Mouse (Mus musculus) spleen, postnatal 36 days (tissue): Measurements from ENCODE around the gene Micu1.

Experiments used
- DNase-seq, 2 experiments: peaks; one replicate each; pipeline ENCODE4 v3.0.0; 2022; ENCODE audit warnings: low spot score in 2 of 2, mixed read lengths in 1 of 2

The Micu1 gene

GRCm38 (mm10) chr10:59809991-59810574 is 107.8 kb downstream of the Micu1 start:
- DNase-seq, result no peak

GRCm38 (mm10) chr10:59812939-59813338 is 110.7 kb downstream of the Micu1 start:
- no peak for DNase-seq

- no peak for DNase-seq
These were observed 111.5 kb downstream of the Micu1 start for GRCm38 (mm10) chr10:59813759-59814158.

- DNase-seq, result peak in 1 of 2 experiments; percentile 12
These were observed 112.4 kb downstream of the Micu1 start for GRCm38 (mm10) chr10:59814505-59815155.

GRCm38 (mm10) chr10:59816569-59816968 is 114.3 kb downstream of the Micu1 start:
- DNase-seq, result no peak

- no peak for DNase-seq
These were observed 115.3 kb downstream of the Micu1 start for GRCm38 (mm10) chr10:59817528-59817927.

GRCm38 (mm10) chr10:59817991-59818390 is 115.7 kb downstream of the Micu1 start:
- DNase-seq, result no peak

GRCm38 (mm10) chr10:59819146-59819545 is 116.9 kb downstream of the Micu1 start:
- no peak for DNase-seq

GRCm38 (mm10) chr10:59820886-59821285 is 118.6 kb downstream of the Micu1 start:
- DNase-seq, result no peak

GRCm38 (mm10) chr10:59821334-59822066 is 119.2 kb downstream of the Micu1 start:
- no peak for DNase-seq

- DNase-seq, result no peak
These were observed 120.6 kb downstream of the Micu1 start for GRCm38 (mm10) chr10:59822857-59823256.

- no peak for DNase-seq
These were observed 123.0 kb downstream of the Micu1 start for GRCm38 (mm10) chr10:59825137-59825812.

GRCm38 (mm10) chr10:59829886-59830285 is 127.6 kb downstream of the Micu1 start:
- no peak for DNase-seq

GRCm38 (mm10) chr10:59831950-59832349 is 129.7 kb downstream of the Micu1 start:
- no peak for DNase-seq

GRCm38 (mm10) chr10:59835301-59836155 is 133.3 kb downstream of the Micu1 start:
- DNase-seq, result no peak

GRCm38 (mm10) chr10:59837490-59837889 is 135.2 kb downstream of the Micu1 start:
- DNase-seq, result no peak

GRCm38 (mm10) chr10:59841434-59841833 is 139.2 kb downstream of the Micu1 start:
- no peak for DNase-seq

- DNase-seq, result no peak
These were observed 140.8 kb downstream of the Micu1 start for GRCm38 (mm10) chr10:59843125-59843524.

GRCm38 (mm10) chr10:59844686-59845085 is 142.4 kb downstream of the Micu1 start:
- DNase-seq, result no peak

- no peak for DNase-seq
These were observed 144.1 kb downstream of the Micu1 start for GRCm38 (mm10) chr10:59846416-59846815.
